Mouse (Mus musculus) testis, adult 2 months (tissue): ENCODE results near the gene Lrrc4. TPM values are rescaled to one million over a fixed set of nuclear protein-coding genes. Genes with fewer than 3 reads are reported as not detected.

Source experiments
- H3K27ac ChIP-seq: fragments of 200-500 bp; 2 replicates; pipeline ENCODE4 v1.5.1; 2012; ENCODE audit warnings: low read depth, low read length; ENCODE audit not compliant: control insufficient read depth, insufficient read depth
- H3K27me3 ChIP-seq: fragments of 200-500 bp; 2 replicates; pipeline ENCODE4 v1.6.1; 2012; ENCODE audit warnings: mild to moderate bottlenecking, low read length, moderate library complexity; ENCODE audit not compliant: control insufficient read depth, insufficient read depth
- H3K36me3 ChIP-seq: fragments of 200-500 bp; 2 replicates; pipeline ENCODE4 v1.6.1; 2012; ENCODE audit warnings: mild to moderate bottlenecking, low read length; ENCODE audit not compliant: control insufficient read depth, insufficient read depth
- H3K4me1 ChIP-seq: fragments of 200-500 bp; 2 replicates; pipeline ENCODE4 v1.6.1; 2012; ENCODE audit warnings: low read length; ENCODE audit not compliant: control insufficient read depth, insufficient read depth
- H3K4me3 ChIP-seq: fragments of 200-500 bp; 2 replicates; pipeline ENCODE4 v1.5.1; 2012; ENCODE audit warnings: low read depth, mild to moderate bottlenecking, low read length, moderate library complexity, mixed read lengths; ENCODE audit not compliant: control insufficient read depth
- CTCF ChIP-seq: fragments of 200-500 bp; IDR thresholded peaks from 2 replicates; pipeline ENCODE4 v1.5.1; 2012; ENCODE audit warnings: low read depth, mild to moderate bottlenecking, inconsistent platforms, low read length, moderate library complexity; ENCODE audit not compliant: control insufficient read depth, insufficient read depth, insufficient replicate concordance
- POLR2A ChIP-seq: fragments of 200-500 bp; IDR thresholded peaks from 2 replicates; pipeline ENCODE4 v1.6.1; 2012; ENCODE audit warnings: low read depth, mild to moderate bottlenecking, inconsistent platforms, low read length, moderate library complexity; ENCODE audit not compliant: control insufficient read depth
- polyA plus RNA-seq: library from polyadenylated mRNA; depleted of rRNA; stranded (reverse); fragments of >200 nt; gene quantifications from 2 replicates; pipeline ENCODE4 v1.2.3, GENCODE M21; 2012

Lrrc4 gene
- polyA plus RNA-seq, 1 experiment: 3.0 TPM

GRCm38 (mm10) chr6:28622522-28622921, 209.0 kb downstream of the Lrrc4 start:
- no peaks in the 10 kb centered on the region for H3K36me3 ChIP-seq
- H3K27ac ChIP-seq: no peak overlapping the region
- TF ChIP-seq CTCF: no peak
- no peak for TF ChIP-seq POLR2A
- H3K27me3 ChIP-seq: no peaks in the 10 kb centered on the region
- no peaks in the 10 kb centered on the region; the same call in none of the 2 replicates for H3K4me1 ChIP-seq
- no peak overlapping the region for H3K4me3 ChIP-seq

DNA sequence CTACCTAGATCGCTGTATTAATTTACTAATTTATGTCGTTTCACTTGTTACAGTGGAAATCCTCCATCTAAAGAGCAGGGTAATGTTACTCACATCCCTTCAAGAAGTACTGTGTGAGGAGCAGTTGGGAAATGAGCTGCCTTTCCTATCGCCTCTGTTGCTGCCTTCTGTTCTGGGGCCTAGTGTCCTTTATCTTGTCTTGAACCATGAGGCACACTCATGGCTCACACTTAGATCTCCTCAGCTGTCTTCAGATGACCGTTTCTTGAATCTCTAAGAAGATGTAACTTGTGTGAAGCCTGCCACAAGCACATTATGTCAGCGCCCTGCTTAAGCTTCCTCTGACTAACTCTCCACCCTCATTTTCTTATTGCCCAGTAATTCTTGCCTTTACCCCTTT, 209.6 kb downstream of the Lrrc4 start:
- H3K4me1 ChIP-seq: no peaks in the 10 kb centered on the region; the same call in none of the 2 replicates
- no peaks in the 10 kb centered on the region for H3K36me3 ChIP-seq
- no peaks in the 10 kb centered on the region for H3K27me3 ChIP-seq
- H3K27ac ChIP-seq: peak overlapping the region; percentile 21; the same call in 1 of the 2 replicates
- H3K4me3 ChIP-seq: no peak overlapping the region
- TF ChIP-seq POLR2A (no peak), CTCF (no peak)

DNA sequence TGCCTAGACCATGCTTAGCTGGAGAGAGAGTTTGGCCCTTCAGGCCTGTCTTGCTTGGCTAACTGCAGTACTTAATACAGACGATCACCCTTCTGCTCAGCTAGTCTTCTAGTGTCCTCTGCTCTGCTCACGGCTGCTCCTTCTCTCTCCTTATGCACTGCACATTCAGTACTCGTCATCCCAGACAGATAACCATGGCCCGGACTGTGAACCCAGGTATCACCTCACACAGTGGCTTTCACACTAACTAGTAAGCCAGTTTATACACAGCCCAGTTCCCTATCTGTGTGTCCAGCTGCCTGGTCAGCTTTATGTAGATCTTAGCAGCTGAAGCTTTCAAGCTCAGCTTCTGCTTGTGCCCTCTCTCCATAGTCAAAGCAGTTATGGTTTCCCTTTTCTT, 210.1 kb downstream of the Lrrc4 start:
- H3K27me3 ChIP-seq: no peaks in the 10 kb centered on the region
- H3K4me1 ChIP-seq: no peaks in the 10 kb centered on the region; the same call in none of the 2 replicates
- no peak overlapping the region for H3K4me3 ChIP-seq
- H3K36me3 ChIP-seq: no peaks in the 10 kb centered on the region
- TF ChIP-seq CTCF: no peak
- TF ChIP-seq POLR2A: no peak
- H3K27ac ChIP-seq: no peak overlapping the region

- TF ChIP-seq CTCF: no peak
- no peak for TF ChIP-seq POLR2A
- H3K4me3 ChIP-seq: no peak overlapping the region
- H3K27ac ChIP-seq: no peak overlapping the region
- no peaks in the 10 kb centered on the region; the same call in none of the 2 replicates for H3K4me1 ChIP-seq
- no peaks in the 10 kb centered on the region for H3K36me3 ChIP-seq
- H3K27me3 ChIP-seq: no peaks in the 10 kb centered on the region
These were observed 212.8 kb downstream of the Lrrc4 start for GRCm38 (mm10) chr6:28618751-28619153.

DNA sequence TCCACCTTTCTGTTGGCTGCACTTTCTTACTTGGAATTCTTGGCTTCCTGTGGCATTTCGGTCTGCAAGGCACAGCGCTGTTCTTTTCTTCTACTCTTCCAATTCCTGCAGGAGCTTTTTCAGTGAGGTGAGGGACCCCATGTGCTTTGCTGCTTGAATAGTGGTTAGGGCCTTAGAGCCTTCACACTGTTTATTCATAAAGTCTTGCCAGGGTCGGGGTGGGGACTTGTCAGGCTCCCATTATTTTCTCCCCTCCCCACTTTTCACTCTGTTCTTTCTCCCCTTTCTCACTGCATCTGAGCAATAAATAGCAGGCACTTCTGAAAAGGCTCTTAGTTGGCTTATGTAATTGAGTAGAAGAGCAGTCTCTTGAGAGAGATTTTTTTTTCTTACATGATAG, 213.2 kb downstream of the Lrrc4 start:
- H3K36me3 ChIP-seq: no peaks in the 10 kb centered on the region
- no peak for TF ChIP-seq POLR2A
- TF ChIP-seq CTCF: no peak
- no peaks in the 10 kb centered on the region for H3K27me3 ChIP-seq
- no peaks in the 10 kb centered on the region; the same call in none of the 2 replicates for H3K4me1 ChIP-seq
- H3K4me3 ChIP-seq: no peak overlapping the region
- no peak overlapping the region for H3K27ac ChIP-seq

DNA sequence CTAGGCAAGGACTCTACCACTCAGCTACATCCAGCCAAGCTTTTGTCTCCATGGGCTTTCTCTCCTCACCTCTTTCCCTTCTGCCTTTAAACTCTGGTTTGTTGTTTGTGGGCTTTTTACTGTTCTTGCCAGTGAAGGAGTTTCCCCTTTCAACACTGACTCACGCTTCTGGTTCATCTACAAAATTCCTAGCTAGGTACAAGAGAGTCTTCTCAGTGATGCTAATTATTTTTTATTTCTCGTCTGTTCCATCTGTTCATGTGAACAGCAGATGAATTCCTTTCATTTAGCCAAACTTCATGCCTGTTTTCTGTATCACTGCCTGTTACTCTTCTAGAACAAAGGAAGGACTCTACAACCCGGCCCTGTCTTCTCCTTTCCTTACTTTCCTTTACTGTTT, 215.6 kb downstream of the Lrrc4 start:
- no peaks in the 10 kb centered on the region for H3K27me3 ChIP-seq
- H3K27ac ChIP-seq: no peak overlapping the region
- H3K36me3 ChIP-seq: no peaks in the 10 kb centered on the region
- no peaks in the 10 kb centered on the region; the same call in none of the 2 replicates for H3K4me1 ChIP-seq
- TF ChIP-seq CTCF (no peak), POLR2A (no peak)
- no peak overlapping the region for H3K4me3 ChIP-seq

- Histone ChIP-seq H3K36me3 (no peaks in the 10 kb centered on the region), H3K4me1 (no peaks in the 10 kb centered on the region; the same call in none of the 2 replicates), H3K27ac (no peak overlapping the region), H3K27me3 (no peaks in the 10 kb centered on the region), H3K4me3 (no peak overlapping the region)
- TF ChIP-seq POLR2A (no peak), CTCF (no peak)
These were observed 216.1 kb downstream of the Lrrc4 start for GRCm38 (mm10) chr6:28615408-28615807.

DNA sequence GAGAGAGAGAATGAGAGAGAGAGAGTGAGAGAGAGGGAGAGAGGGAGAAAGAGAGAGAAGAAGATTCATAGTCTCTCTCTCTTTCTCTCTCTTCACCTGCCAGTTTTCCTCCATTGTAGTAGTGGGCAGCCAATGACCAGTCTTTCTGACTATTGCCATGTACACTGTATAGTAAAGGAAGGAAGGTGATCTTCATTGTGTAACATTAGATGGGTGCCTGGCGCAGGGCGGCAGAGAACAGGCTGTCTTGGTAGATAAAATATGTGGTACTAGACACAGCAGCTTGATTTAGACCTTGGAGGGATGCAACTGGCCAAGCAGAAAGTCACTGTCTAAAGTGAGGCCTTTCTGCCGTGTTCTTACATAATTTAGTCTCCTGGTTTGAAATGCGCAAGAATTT, 216.7 kb downstream of the Lrrc4 start:
- Histone ChIP-seq H3K4me3 (no peak overlapping the region), H3K36me3 (no peaks in the 10 kb centered on the region), H3K27ac (no peak overlapping the region), H3K4me1 (no peaks in the 10 kb centered on the region; the same call in none of the 2 replicates), H3K27me3 (no peaks in the 10 kb centered on the region)
- TF ChIP-seq CTCF: no peak
- no peak for TF ChIP-seq POLR2A
